In genomic region chr13:51752346-51753167, GRCm38 (mm10) we compare ENCODE assay signal across 8 mouse cellular contexts. TPM values are rescaled to one million over a fixed set of nuclear protein-coding genes. Genes with fewer than 3 reads are reported as not detected.
DNase-seq lines count a peak whose midpoint lies in the region; ATAC-seq and TF ChIP-seq lines count a peak whose summit lies in the region.
"Had no signal": no experiment of that assay in that cellular context is flagged by ENCODE, and none has a peak within 500 bp of the region (broad histone marks: within the 10 kb centered on the region; RNA-seq: fewer than 3 reads in every experiment).

No protein-coding gene starts in this region.

- peak overlapping the region; percentile 78 for H3K27ac ChIP-seq in layer of hippocampus, adult 2 months
- no peak overlapping the region for H3K27ac ChIP-seq in forebrain, embryonic 13.5 days

- no peak overlapping the region; the same call in 1 of the 2 replicates for H3K4me3 ChIP-seq in layer of hippocampus, adult 2 months
- H3K4me3 ChIP-seq in forebrain, embryonic 13.5 days = no peak overlapping the region

- no peak for TF ChIP-seq CTCF in layer of hippocampus, adult 2 months (conservative IDR thresholded peaks at IDR 0.05)

- DNase-seq in layer of hippocampus, adult 2 months (ENCODE audit: low spot score in 2 of 2) = peak; percentile 45 to 53
- no peak for DNase-seq in layer of hippocampus, adult 9-10 months (ENCODE audit: low spot score)
- DNase-seq in cerebellum, adult 9-10 months = peak; percentile 67
- DNase-seq in neural tube, embryonic 10.5 days (ENCODE audit: extremely low spot score, low spot score) = peak; percentile 42
- no peak for DNase-seq in urinary bladder, adult 2 months (ENCODE audit: low spot score)
- DNase-seq in gastrocnemius, adult 18-20 months (ENCODE audit: low spot score) = no peak
- DNase-seq: kidney, postnatal 10 days had no signal

- peaks cover 48% of the 10 kb centered on the region for H3K4me1 ChIP-seq in forebrain, embryonic 13.5 days

- ATAC-seq in forebrain, embryonic 13.5 days = peak; percentile 13; the same call in 1 of the 2 replicates

- no peaks in the 10 kb centered on the region for H3K36me3 ChIP-seq in forebrain, embryonic 13.5 days (ENCODE audit: poor library complexity, severe bottlenecking)

- H3K9ac ChIP-seq in forebrain, embryonic 13.5 days = peak overlapping the region; percentile 36

- no peaks in the 10 kb centered on the region for H3K9me3 ChIP-seq in forebrain, embryonic 13.5 days (replicated peaks)

- WGBS in forebrain, embryonic 13.5 days = 47% methylated on average over 15 of the region's 15 CpGs

- H3K4me2 ChIP-seq in forebrain, embryonic 13.5 days = no peak overlapping the region

- no peaks in the 10 kb centered on the region for H3K27me3 ChIP-seq in forebrain, embryonic 13.5 days

RNA-seq across cellular contexts. Expression of gene Sema4d, which starts 41.0 kb away (rescaled TPM):
- 10 to 100 TPM; 76.3 to 83.9 TPM for total RNA-seq in layer of hippocampus, adult 2 months (2021)
- polyA plus RNA-seq in forebrain, embryonic 13.5 days (2015; fragmentation: Nextera tagmentation; extraction: Ambion mirVana) = 10.8 TPM in 2 replicates
- 6.1 and 8.1 TPM in 2 replicates for polyA plus RNA-seq in urinary bladder, adult 2 months (2012; rRNA removed)
- total RNA-seq in gastrocnemius, adult 18-20 months (2021) = 100 to 1,000 TPM; 118 to 125 TPM

Comparison
In these comparisons a context has a peak if more than half of its experiments do, and no peak if none do; other contexts are left out.
1. DNase-seq: peak in layer of hippocampus, adult 2 months (2 of 2), cerebellum, adult 9-10 months (single experiment) and neural tube, embryonic 10.5 days (single experiment); none in layer of hippocampus, adult 9-10 months (single experiment), urinary bladder, adult 2 months (single experiment) and gastrocnemius, adult 18-20 months (single experiment).